Mouse (Mus musculus) spleen, adult 2 months (tissue): Measurements from ENCODE around the gene Il10.

ENCODE experiments used
- CTCF ChIP-seq: fragments of 200-500 bp; IDR thresholded peaks from 2 replicates; pipeline ENCODE4 v1.5.1; 2011; ENCODE audit warnings: mild to moderate bottlenecking, inconsistent platforms; ENCODE audit not compliant: insufficient read depth, insufficient read length, insufficient replicate concordance; ENCODE audit errors: extremely low read depth
- POLR2A ChIP-seq: fragments of 200-500 bp; IDR thresholded peaks from 2 replicates; pipeline ENCODE4 v1.6.1; 2011; ENCODE audit warnings: low read depth, low read length, inconsistent platforms

- no peak for TF ChIP-seq POLR2A
- TF ChIP-seq CTCF, result no peak
Measured at GRCm38 (mm10) chr1:130993574-130994154, 26.0 kb upstream of the Il10 start.
